Mouse (Mus musculus) liver, postnatal 0 days (tissue): ENCODE measurements around the gene Myo1g.

Experiments used
- CTCF ChIP-seq: sonication (generic); IDR thresholded peaks from 2 replicates; pipeline ENCODE4 v1.5.1; 2016; ENCODE audit warnings: antibody characterized with exemption, low read depth
- EP300 ChIP-seq: IDR thresholded peaks from 2 replicates; pipeline ENCODE4 v1.6.1; 2016; ENCODE audit warnings: antibody characterized with exemption, low read depth, mild to moderate bottlenecking

GRCm38 (mm10) chr11:6487496-6487895 lies 33.3 kb downstream of the Myo1g start:
- TF ChIP-seq CTCF (no peak), EP300 (no peak)
